Mouse (Mus musculus) kidney, embryonic 15.5 days (tissue): ENCODE data around the gene Sspo. TPM values are rescaled to one million over a fixed set of nuclear protein-coding genes. Genes with fewer than 3 reads are reported as not detected.

Experiments
- ATAC-seq: fragments of 200-750 bp; cut with Nextera tagmentation; replicated peaks from 2 replicates; pipeline ENCODE4 v1.8.0; 2017; ENCODE audit warnings: moderate TSS enrichment; ENCODE audit not compliant: low FRiP score
- H3K27ac ChIP-seq: fragments of 300-500 bp; sonication (generic); 2 replicates; pipeline ENCODE4 v1.5.1; 2015; ENCODE audit warnings: mild to moderate bottlenecking, inconsistent platforms
- H3K27me3 ChIP-seq: fragments of 300-500 bp; sonication (generic); 2 replicates; pipeline ENCODE4 v1.6.1; 2015; ENCODE audit warnings: inconsistent platforms
- H3K36me3 ChIP-seq: fragments of 300-500 bp; sonication (generic); 2 replicates; pipeline ENCODE4 v1.6.1; 2015; ENCODE audit warnings: inconsistent platforms
- H3K4me1 ChIP-seq: fragments of 300-500 bp; sonication (generic); 2 replicates; pipeline ENCODE4 v1.6.1; 2015; ENCODE audit warnings: inconsistent platforms
- H3K4me2 ChIP-seq: fragments of 300-500 bp; sonication (generic); 2 replicates; pipeline ENCODE4 v1.6.1; 2015; ENCODE audit warnings: moderate library complexity, mild to moderate bottlenecking, inconsistent platforms
- H3K4me3 ChIP-seq: fragments of 300-500 bp; sonication (generic); replicated peaks from 2 replicates; pipeline ENCODE4 v1.5.1; 2015; ENCODE audit warnings: mild to moderate bottlenecking, inconsistent platforms
- H3K9ac ChIP-seq: fragments of 300-500 bp; sonication (generic); 2 replicates; pipeline ENCODE4 v1.6.1; 2015; ENCODE audit warnings: mild to moderate bottlenecking, inconsistent platforms
- H3K9me3 ChIP-seq: fragments of 300-500 bp; sonication (generic); replicated peaks from 2 replicates; pipeline ENCODE4 v1.6.1; 2016; ENCODE audit warnings: inconsistent platforms
- WGBS: fragments of 180-500 bp; shearing (Covaris S2); methylation state at CpG from one replicate; pipeline ENCODE4 v1.1.7; 2015; ENCODE audit warnings: mixed read lengths; 5-methylcytosine and 5-hydroxymethylcytosine counted together
- polyA plus RNA-seq: library from polyadenylated mRNA; unstranded; fragments of >200 nt; fragmentation: Nextera tagmentation; extraction: Ambion mirVana; gene quantifications from 2 replicates; pipeline ENCODE4 v1.2.1, GENCODE M21; 2015

Gene Sspo
- polyA plus RNA-seq, 1 experiment from 2014 or later, result 0.86 TPM

DNA sequence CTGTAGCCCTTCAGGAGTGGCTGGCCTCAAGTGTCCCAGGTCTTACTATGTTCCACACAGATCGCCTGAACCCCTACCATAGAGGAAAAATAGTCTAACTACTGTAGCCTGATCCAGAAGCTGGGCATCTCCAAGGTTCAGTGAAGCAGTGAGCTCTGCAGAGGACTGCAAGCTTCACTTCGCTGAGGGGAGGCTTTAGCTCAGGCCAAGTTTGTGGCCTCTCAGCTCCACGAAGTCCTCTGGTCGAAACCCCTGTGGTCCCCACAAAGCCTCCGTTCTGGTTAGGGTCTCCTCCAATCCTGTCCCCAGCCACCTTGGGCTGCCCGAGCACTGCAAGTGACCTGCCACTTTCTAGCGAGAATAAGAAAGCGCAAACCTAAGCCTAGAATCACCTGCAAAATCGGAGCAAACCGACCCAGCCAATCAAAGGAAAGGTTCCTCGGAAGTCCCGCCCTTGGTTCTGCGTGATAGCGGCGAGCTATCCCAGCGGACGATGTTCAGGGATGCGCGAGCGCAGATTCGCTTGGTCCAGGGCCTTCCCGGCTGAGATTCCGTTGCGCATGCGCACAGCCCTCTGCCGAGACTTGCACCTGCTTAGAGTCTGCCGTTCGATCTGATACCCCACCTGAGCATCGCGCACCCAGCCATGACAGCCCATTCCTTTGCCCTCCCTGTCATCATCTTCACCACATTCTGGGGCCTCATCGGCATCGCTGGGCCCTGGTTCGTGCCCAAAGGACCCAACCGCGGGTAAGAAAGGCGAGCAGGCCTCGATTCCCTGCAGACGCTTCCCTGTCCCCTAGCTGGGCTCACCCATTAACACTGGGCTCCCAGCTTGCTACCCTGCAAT is 89.3 kb downstream of the Sspo start, which contains the start of gene Atp6v0e2:
Gene Atp6v0e2, plus strand, starts transcription at position 511 of the 850 bp plus-strand sequence.
- Histone ChIP-seq H3K4me1 (peaks cover 33% of the 10 kb centered on the region), H3K4me3 (peak within 1 kb of the TSS; percentile 48), H3K4me2 (peak within 1 kb of the TSS; percentile 82), H3K9ac (peak within 1 kb of the TSS; percentile 50), H3K9me3 (no peaks in the 10 kb centered on the region), H3K27me3 (no peaks in the 10 kb centered on the region), H3K36me3 (peaks cover 9% of the 10 kb centered on the region), H3K27ac (0 out of 2 replicates have a peak within 1 kb of the TSS, but pooled peaks have one; percentile 54)
- WGBS, result 4% methylated on average over 38 of the region's 38 CpGs
- peak; percentile 89 for ATAC-seq

DNA sequence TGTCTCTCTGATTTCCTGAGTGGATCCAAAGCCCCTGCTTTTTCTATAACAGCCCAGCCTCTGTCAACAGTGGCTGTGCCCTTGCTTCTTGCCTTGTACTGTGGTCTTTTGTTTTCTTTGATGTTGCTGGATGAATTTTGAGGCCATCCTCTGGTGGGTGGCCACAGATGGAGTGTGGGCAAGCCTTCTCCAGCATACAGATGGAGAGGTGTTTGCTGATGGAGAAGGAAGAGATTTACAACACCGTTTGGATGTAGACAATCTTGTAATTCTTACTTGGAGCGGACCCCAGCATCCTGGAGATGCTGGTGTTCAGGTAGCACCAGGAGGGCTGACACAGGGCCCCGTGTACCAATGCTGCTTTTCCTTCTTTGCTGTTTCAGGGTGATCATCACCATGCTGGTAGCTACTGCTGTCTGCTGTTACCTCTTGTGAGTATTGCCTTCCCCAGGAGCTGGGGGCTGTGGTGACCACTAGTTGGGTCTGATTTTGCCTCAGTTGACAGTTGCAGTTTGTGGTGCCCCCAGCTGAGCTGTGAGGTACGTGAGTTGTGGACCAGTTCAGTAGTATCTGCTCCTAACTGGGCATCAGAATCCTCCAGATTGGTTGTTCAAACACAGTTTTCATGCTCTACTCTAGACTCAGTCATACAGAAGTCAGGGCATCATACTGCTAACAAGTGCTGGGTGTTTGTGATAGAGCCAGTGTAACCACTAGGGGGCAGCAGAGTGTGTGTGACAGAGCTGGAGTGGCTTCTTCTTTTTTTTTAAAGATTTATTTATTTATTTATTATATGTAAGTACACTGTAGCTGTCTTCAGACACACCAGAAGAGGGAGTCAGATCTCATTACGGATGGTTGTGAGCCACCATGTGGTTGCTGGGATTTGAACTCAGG is 91.1 kb downstream of the Sspo start:
- no peak for ATAC-seq
- no peak overlapping the region for H3K27ac ChIP-seq
- peaks cover 35% of the 10 kb centered on the region for H3K4me1 ChIP-seq
- no peak overlapping the region for H3K9ac ChIP-seq
- no peak overlapping the region for H3K4me3 ChIP-seq
- H3K36me3 ChIP-seq, result no peaks in the 10 kb centered on the region
- no peaks in the 10 kb centered on the region for H3K9me3 ChIP-seq
- WGBS, result 76% methylated on average over 5 of the region's 5 CpGs
- H3K27me3 ChIP-seq, result no peaks in the 10 kb centered on the region
- H3K4me2 ChIP-seq, result no peak overlapping the region

DNA sequence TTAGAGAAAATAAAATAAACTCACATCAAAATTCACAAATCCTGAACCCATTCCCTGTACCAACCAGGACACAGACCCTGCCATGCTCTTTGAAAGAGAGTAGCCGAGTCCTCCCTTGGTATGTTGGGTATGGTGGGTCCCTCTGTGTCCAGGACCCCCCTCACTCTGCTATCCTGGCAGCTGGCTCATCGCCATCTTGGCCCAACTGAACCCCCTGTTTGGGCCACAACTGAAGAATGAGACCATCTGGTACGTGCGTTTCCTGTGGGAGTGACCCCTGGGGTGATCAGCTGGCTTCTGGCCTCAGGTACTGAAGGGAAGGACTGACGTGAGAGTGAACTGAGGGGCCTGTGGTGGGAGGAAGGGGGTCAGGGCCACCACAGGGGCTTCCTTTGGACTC is 91.8 kb downstream of the Sspo start:
- Histone ChIP-seq H3K36me3 (no peaks in the 10 kb centered on the region), H3K4me2 (no peak overlapping the region), H3K27me3 (no peaks in the 10 kb centered on the region), H3K4me1 (peaks cover 35% of the 10 kb centered on the region), H3K4me3 (no peak overlapping the region), H3K9ac (no peak overlapping the region), H3K27ac (no peak overlapping the region), H3K9me3 (no peaks in the 10 kb centered on the region)
- no peak for ATAC-seq
- WGBS, result 58% methylated on average over 5 of the region's 5 CpGs

DNA sequence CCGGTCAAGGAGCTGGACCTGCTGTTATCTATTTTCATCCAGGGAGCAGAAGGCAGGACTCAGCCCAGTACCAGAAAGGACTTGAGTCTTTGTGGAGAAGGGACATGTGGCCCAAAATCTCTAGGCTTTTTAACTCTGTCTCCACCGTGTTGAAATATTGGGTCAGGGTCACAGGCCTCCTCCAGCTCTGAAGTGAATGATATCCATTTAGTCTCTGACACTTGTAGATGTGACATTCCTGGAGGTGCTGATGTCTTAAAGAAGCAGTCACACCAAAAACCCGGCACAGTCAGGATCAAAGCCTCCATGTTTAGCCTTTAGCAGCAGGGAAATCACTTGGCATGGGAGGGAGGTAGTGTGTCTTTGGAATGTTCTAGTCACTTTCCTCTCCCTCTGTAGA is 92.7 kb downstream of the Sspo start:
- no peak for ATAC-seq
- no peak overlapping the region for H3K4me2 ChIP-seq
- H3K4me3 ChIP-seq, result no peak overlapping the region
- 36% methylated on average over 3 of the region's 3 CpGs for WGBS
- H3K4me1 ChIP-seq, result peaks cover 35% of the 10 kb centered on the region
- no peak overlapping the region for H3K27ac ChIP-seq
- no peaks in the 10 kb centered on the region for H3K27me3 ChIP-seq
- no peaks in the 10 kb centered on the region for H3K9me3 ChIP-seq
- H3K9ac ChIP-seq, result no peak overlapping the region
- no peaks in the 10 kb centered on the region for H3K36me3 ChIP-seq

DNA sequence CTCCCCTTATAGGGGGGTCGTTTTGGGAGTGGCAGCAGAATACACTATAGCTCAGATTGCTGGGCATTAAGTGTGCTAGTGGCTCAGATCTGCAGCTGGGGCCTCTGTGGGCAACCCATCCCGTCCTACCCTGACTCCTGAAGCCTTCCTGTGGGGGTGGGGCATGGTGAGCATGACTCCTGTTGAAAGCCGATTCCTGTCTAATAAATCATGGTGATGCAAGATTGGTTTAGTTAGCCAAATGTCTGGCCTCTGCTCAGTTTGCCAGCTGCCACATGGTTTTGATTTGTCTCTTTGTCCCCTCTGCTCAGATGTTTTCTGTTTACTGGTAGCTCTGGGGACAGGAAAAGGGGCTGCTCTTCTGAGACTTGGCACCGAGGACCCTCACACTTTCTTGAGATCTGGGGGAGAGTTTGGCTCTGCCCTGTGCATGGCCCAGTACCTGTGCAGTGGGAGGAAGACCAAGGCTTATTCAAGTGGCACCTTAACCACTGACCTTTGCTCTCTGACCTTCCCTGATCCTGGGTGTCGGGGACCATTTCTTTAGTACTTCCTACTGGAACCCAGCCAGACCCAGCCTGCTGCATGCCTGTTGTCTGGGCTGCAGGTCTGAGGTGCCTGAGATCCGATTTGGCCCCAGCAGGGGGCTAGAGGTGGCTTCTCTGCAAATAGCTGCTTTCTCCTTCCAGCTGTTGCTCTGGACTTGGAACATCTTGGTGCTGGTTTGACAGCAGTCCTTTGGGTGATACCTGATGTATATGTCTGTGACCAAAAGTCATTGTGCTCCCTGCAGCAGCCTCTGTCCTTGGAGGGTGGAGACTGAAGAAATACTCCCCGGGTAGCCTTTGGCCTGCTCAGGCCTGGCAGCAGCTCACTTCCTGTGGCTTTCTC is 93.8 kb downstream of the Sspo start:
- Histone ChIP-seq H3K9me3 (no peaks in the 10 kb centered on the region), H3K27ac (no peak overlapping the region), H3K27me3 (no peaks in the 10 kb centered on the region), H3K4me3 (no peak overlapping the region), H3K36me3 (no peaks in the 10 kb centered on the region), H3K4me1 (peaks cover 33% of the 10 kb centered on the region), H3K9ac (no peak overlapping the region), H3K4me2 (no peak overlapping the region)
- ATAC-seq, result no peak
- 13% methylated on average over 7 of the region's 7 CpGs for WGBS

DNA sequence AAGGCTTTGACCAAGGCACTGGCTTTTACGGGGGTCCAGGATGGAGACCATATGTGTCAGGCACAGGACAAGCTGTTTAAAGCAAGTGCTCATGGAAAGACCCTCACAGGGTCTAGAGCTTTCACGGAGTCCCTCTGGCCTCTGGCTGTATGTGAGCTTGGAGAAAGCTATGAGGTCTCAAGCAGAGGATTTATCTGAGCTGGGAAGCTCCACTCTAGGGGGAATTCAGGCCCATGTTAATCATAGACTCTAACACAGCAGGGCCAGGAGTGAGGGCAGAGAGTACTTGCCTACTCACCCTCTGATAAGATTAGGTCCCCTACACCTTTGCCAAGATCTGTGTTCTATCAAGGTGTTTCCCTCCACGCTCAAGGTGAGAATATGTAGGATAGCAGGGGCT is 94.6 kb downstream of the Sspo start:
- no peaks in the 10 kb centered on the region for H3K9me3 ChIP-seq
- WGBS, result 85% methylated on average over 3 of the region's 3 CpGs
- no peaks in the 10 kb centered on the region for H3K36me3 ChIP-seq
- H3K4me1 ChIP-seq, result peaks cover 25% of the 10 kb centered on the region
- no peaks in the 10 kb centered on the region for H3K27me3 ChIP-seq
- no peak for ATAC-seq
- H3K4me2 ChIP-seq, result no peak overlapping the region
- H3K27ac ChIP-seq, result no peak overlapping the region
- H3K9ac ChIP-seq, result no peak overlapping the region
- no peak overlapping the region for H3K4me3 ChIP-seq

DNA sequence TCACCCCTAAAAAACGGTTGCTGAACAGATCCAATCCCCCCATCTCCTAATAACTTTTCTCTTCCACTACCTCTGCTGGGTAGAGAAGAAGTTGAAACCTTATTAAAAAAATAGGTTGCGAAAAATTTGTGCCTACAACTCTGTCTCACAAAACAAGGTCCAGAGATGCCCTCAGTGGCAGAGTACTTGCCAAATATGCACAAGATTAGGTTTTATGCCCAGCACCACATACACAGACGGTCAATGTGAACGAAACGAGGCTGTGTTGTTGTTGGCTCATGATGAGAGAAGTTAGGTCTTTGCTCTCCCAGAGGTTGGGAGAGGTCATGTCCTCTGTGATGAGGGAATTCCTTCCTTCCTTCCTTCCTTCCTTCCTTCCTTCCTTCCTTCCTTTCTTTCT is 97.2 kb downstream of the Sspo start:
- Histone ChIP-seq H3K36me3 (no peaks in the 10 kb centered on the region), H3K4me1 (peaks cover 15% of the 10 kb centered on the region), H3K4me2 (no peak overlapping the region), H3K27me3 (no peaks in the 10 kb centered on the region), H3K9me3 (no peaks in the 10 kb centered on the region), H3K4me3 (no peak overlapping the region), H3K9ac (no peak overlapping the region), H3K27ac (no peak overlapping the region)
- WGBS, result 63% methylated on average over 5 of the region's 5 CpGs
- ATAC-seq, result no peak

DNA sequence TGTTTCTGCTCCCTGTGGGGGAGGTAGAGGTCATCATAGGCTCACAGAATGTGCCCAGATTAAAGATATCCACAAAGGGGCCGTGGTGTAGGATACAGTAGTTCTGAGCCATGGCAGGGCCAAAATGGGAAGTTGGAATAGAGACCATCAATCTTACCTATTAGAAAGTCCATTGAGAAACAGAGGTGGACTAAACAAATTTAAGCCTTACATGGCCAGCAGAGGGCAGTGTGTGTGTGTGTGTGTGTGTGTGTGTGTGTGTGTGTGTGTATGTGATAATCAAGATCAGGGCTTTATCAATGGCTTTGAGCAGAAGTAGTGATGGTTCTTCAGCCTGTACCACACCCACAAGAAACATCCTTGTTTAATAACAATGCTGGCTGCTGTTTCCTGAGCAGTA is 98.2 kb downstream of the Sspo start:
- Histone ChIP-seq H3K4me3 (no peak overlapping the region), H3K4me1 (peaks cover 13% of the 10 kb centered on the region), H3K36me3 (no peaks in the 10 kb centered on the region), H3K27me3 (no peaks in the 10 kb centered on the region), H3K9me3 (no peaks in the 10 kb centered on the region), H3K4me2 (no peak overlapping the region), H3K9ac (no peak overlapping the region), H3K27ac (no peak overlapping the region)
- 54% methylated on average over 1 of the region's 1 CpGs for WGBS
- no peak for ATAC-seq

DNA sequence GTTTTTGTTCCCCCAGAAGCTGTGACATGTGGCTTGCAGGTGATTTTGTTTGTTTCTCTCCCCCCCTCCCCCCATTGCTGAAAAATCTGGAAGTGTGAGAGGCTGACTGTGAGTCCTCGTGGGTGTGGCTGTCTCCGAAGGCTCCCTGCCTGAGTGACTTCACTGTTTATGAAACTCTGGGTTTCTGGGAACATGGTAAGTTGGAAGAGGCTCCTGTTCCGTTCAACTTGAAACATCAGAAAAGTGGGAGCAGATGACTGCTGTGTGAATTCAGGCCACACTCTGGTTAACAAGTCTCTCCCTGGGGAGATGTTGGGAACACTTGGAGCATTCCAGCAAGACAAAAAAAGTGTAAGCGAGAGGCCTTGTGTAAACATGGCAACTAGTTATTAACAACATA is 98.8 kb downstream of the Sspo start:
- Histone ChIP-seq H3K9ac (no peak overlapping the region), H3K4me1 (peaks cover 7% of the 10 kb centered on the region), H3K27me3 (no peaks in the 10 kb centered on the region), H3K4me3 (no peak overlapping the region), H3K27ac (no peak overlapping the region), H3K36me3 (no peaks in the 10 kb centered on the region), H3K9me3 (no peaks in the 10 kb centered on the region), H3K4me2 (no peak overlapping the region)
- WGBS, result 50% methylated on average over 4 of the region's 4 CpGs
- ATAC-seq, result no peak

DNA sequence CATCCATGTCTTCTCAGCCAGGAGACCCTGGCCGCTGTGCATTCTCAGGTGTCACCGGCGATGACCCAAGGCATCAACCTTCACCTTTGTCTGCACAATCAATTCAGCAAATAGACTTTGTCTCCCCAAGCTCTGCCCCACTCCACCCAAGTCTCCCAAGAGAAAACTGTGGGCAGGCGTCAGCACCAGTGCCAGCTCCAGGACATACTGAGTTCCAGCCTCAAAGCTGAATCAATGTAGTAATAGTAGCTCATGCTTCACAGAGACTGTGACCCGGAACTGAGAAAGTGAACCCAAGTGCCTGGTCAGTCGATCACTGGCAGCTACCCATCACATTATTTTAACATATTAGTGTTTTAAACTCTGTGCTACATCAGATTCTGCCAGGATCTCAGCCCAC is 100.3 kb downstream of the Sspo start:
- H3K27me3 ChIP-seq, result no peaks in the 10 kb centered on the region
- 76% methylated on average over 6 of the region's 6 CpGs for WGBS
- H3K9me3 ChIP-seq, result no peaks in the 10 kb centered on the region
- no peak overlapping the region for H3K4me2 ChIP-seq
- H3K4me1 ChIP-seq, result no peaks in the 10 kb centered on the region
- ATAC-seq, result no peak
- H3K27ac ChIP-seq, result no peak overlapping the region
- H3K4me3 ChIP-seq, result no peak overlapping the region
- H3K36me3 ChIP-seq, result no peaks in the 10 kb centered on the region
- no peak overlapping the region for H3K9ac ChIP-seq
